Mouse (Mus musculus): ENCODE results near the gene Ccnf. TPM values are rescaled to one million over a fixed set of nuclear protein-coding genes. Genes with fewer than 3 reads are reported as not detected.
A peak's percentile ranks its signal among the peaks of the same experiment; 100 is the strongest.

The Ccnf gene
- total and polyA plus RNA-seq, 3 experiments = 26.4 to 60.7 (median 40.1) TPM

DNA sequence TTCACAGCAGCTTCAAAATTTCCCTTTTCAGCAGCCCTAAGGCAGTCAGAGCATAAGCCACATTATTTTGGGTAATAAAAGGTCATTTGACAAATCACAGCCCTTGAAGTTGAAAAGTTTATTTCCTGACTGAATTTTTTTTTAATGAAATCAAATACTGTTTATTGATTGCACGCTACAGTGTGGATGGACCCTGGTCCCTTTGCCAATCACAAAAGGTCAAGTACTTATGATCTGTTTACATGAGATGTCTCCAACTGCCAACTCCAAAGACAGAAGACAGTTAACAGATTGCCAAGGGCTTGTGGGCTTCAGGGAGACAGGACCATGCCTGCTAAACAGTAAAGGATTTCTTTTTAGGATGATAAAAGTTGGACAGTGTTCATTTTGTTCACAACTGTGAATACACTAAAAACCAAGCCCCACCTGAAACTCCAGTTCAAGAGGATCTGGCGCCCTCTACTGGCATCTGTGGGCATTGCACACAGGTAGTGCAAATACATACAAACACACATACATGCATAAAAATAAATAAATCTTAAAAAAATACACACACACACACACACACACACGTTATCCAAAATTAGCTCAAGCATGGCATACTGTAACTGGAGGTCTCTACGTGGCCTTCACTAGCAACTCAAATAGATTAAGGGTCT, 7.8 kb downstream of the Ccnf start (continued):
- peak; percentile 63 to 72 for TF ChIP-seq CTCF (conservative IDR thresholded peaks at IDR 0.05 in 1 of 2, IDR thresholded peaks at IDR 0.05 in 1 of 2; ENCODE audit: low read depth in 2 of 2, low read length in 2 of 2)
- TF ChIP-seq MYC (IDR thresholded peaks at IDR 0.05; ENCODE audit: low read depth, low read length) = no peak
- peak; percentile 44 for TF ChIP-seq RAD21 (IDR thresholded peaks at IDR 0.05; ENCODE audit: low read depth, low read length)
- TF ChIP-seq ELF1 (IDR thresholded peaks at IDR 0.05; ENCODE audit: low read depth, low read length) = no peak
- TF ChIP-seq TBP (conservative IDR thresholded peaks at IDR 0.05; ENCODE audit: low read depth, low read length) = no peak

DNA sequence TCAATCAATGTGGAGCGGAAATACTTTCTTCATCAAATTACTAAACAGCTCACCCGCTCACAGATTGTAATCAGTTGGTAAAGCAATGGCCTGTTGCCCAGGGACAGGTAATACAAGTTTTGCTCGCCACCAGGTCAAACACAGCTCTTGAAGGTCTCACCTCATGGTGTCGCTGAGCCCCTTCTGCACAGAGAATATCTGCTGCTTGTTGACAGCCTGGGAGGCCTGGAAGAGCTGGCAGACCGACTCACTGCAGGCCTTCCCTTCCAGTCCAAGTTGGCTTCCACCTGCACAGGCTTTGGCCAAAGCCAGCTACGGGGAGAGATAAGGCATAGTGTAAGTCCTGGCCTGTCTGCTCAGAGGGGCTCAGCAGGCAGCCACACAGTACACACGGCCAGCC, 14.4 kb downstream of the Ccnf start:
- Histone ChIP-seq H3K36me3 (replicated peaks in 1 of 2; ENCODE audit: control insufficient read depth in 1 of 2, insufficient read depth in 1 of 2, low read length in 1 of 2) (peaks cover 81 to 97% of the 10 kb centered on the region in 2 experiments), H3K4me3 (replicated peaks in 1 of 3; ENCODE audit: low read depth in 2 of 3, low read length in 2 of 3, poor library complexity in 1 of 3) (no peak overlapping the region), H3K9me3 (replicated peaks; ENCODE audit: low read length) (peaks cover 14% of the 10 kb centered on the region), H3K4me1 (ENCODE audit: control insufficient read depth in 1 of 2, insufficient read depth in 2 of 2) (peaks cover 0 to 8% of the 10 kb centered on the region in 2 experiments; a peak in 1 of 4 replicates), H3K79me2 (replicated peaks; ENCODE audit: control insufficient read depth, extremely low read depth, insufficient read depth, poor library complexity, severe bottlenecking) (no peaks in the 10 kb centered on the region), H3K27me3 (replicated peaks) (no peaks in the 10 kb centered on the region), H3K4me2 (ENCODE audit: insufficient read depth, low read depth, poor library complexity, severe bottlenecking) (no peak overlapping the region), H3K9ac (ENCODE audit: insufficient read depth, low read depth) (no peak overlapping the region), H3K27ac (ENCODE audit: insufficient read depth, low read depth) (no peak overlapping the region)
- no peak for DNase-seq (ENCODE audit: extremely low read depth)
- no peak for TF ChIP-seq GABPA (IDR thresholded peaks at IDR 0.05; ENCODE audit: insufficient replicate concordance, low read depth, low read length)
- no peak for TF ChIP-seq ZNF384 (IDR thresholded peaks at IDR 0.05; ENCODE audit: low read depth, low read length)
- TF ChIP-seq MAX (IDR thresholded peaks at IDR 0.05; ENCODE audit: low read length) = no peak
- TF ChIP-seq SMC3 (IDR thresholded peaks at IDR 0.05; ENCODE audit: low read depth, low read length) = no peak
- TF ChIP-seq TBP (conservative IDR thresholded peaks at IDR 0.05; ENCODE audit: low read depth, low read length) = no peak
- no peak for TF ChIP-seq POLR2AphosphoS2 (IDR thresholded peaks at IDR 0.05; ENCODE audit: low read depth, low read length)
- TF ChIP-seq JUN (IDR thresholded peaks at IDR 0.05; ENCODE audit: insufficient read depth, low read depth, low read length) = no peak
- no peak for TF ChIP-seq TCF12 (IDR thresholded peaks at IDR 0.05; ENCODE audit: low read depth, low read length)
- no peak for TF ChIP-seq ZMIZ1 (IDR thresholded peaks at IDR 0.05; ENCODE audit: low read depth, low read length)
- no peak for TF ChIP-seq CHD2 (IDR thresholded peaks at IDR 0.05; ENCODE audit: low read length)
- no peak for TF ChIP-seq ELF1 (IDR thresholded peaks at IDR 0.05; ENCODE audit: low read depth, low read length)
- TF ChIP-seq MAZ (IDR thresholded peaks at IDR 0.05; ENCODE audit: low read depth, low read length) = no peak
- no peak for TF ChIP-seq MAFK (IDR thresholded peaks at IDR 0.05; ENCODE audit: insufficient replicate concordance, low read length)
- TF ChIP-seq PAX5 (IDR thresholded peaks at IDR 0.05; ENCODE audit: low read length) = no peak
- no peak for TF ChIP-seq SIN3A (IDR thresholded peaks at IDR 0.05; ENCODE audit: low read length)
- no peak for TF ChIP-seq USF1 (IDR thresholded peaks at IDR 0.05; ENCODE audit: low read depth, low read length)
- dilution Hi-C loops (cut with MboI; ENCODE audit: extremely low pct_ligation_motif_present, extremely low pct_unique_long_range_greater_than_20kb, low sequenced_read_pairs) (no loop called here), in situ Hi-C loops (cut with MboI; ENCODE audit: low pct_ligation_motif_present, low pct_unique_long_range_greater_than_20kb, low sequenced_read_pairs) (no loop called here)
